Mouse (Mus musculus): ENCODE data around the gene Rfx8. TPM values are rescaled to one million over a fixed set of nuclear protein-coding genes. Genes with fewer than 3 reads are reported as not detected.

The Rfx8 gene
- not detected for total RNA-seq (2023)

DNA sequence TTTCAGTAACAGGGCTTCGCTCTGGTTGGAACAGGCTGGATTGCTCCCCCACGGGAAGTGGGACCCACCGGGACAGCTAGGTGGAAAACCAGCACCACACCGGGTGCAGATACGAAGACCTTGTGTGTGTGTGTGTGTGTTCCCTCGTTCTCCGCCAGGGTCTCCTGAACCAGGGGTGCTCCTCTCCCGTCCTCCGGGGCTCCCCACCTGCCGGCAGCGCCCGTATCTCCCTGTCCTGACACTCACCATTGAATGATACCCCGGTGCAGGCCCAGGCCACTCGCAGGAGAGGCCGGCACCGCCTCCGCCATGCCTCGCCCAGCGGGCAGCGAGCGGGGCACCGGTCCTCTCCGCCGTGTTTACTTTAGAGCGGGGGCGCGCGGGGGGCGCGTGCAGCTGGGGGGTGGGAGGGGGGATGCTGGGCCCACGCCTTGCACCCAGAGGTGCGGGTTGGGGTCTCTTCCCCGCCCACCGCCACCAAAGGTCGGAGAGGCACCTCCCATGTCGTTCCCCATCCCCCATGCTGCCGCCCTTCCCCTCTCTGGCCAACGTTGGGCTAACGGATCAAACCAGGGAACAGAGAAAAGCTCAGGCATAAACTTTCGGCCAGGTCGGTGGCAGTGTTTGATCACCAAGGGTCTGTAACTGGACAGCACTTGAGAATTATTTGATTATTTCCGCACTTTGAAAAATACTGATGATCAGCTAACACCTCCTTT, at the start of gene Rfx8:
TSS of gene Rfx8 (minus strand) at position 366 of the 719 bp plus-strand sequence.

DNA sequence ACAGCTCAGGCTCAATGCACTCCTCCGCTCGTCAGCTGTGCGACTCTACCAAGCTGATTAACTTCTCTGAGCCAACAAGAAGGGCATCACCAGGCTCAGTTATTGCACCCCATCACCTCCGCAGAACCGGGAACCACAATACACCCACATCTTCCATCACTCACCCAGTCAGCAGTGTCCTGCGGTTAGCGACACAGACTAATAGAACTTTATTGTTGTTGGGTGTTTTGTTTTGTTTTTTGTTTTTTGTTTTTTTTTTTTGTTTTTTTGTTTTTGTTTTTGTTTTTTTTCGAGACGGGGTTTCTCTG, 69.6 kb downstream of the Rfx8 start, which contains the start of gene Creg2:
TSS of gene Creg2 (minus strand) at position 234 of the 308 bp plus-strand sequence.

Other genes starting within 250 kb of the Rfx8 start
- gene Tbc1d8, start 242.2 kb downstream of the Rfx8 start, total RNA-seq (2023): 3.4 TPM
- gene Cnot11, start 186.0 kb downstream of the Rfx8 start, total RNA-seq (2023): 31.0 TPM
- gene Rnf149, start 143.6 kb downstream of the Rfx8 start, total RNA-seq (2023): 32.3 TPM
- not detected for gene Creg2, start 69.5 kb downstream of the Rfx8 start, total RNA-seq (2023)
- not detected for gene Gm3646, start 84.3 kb upstream of the Rfx8 start, total RNA-seq (2023)
- 379 TPM for gene Map4k4, start 179.9 kb upstream of the Rfx8 start, total RNA-seq (2023)

Data from CD4-positive naive resting alpha-beta T cell, adult 76 days (primary cell).